Mouse (Mus musculus) heart, embryonic 14.5 days (tissue): ENCODE results near the gene Fdxr. TPM values are rescaled to one million over a fixed set of nuclear protein-coding genes. Genes with fewer than 3 reads are reported as not detected.

Experiments
- ATAC-seq: fragments of 200-750 bp; cut with Nextera tagmentation; 2 replicates; pipeline ENCODE4 v1.8.0; 2017; ENCODE audit warnings: low read depth, moderate TSS enrichment; ENCODE audit not compliant: insufficient number of reproducible peaks, insufficient read depth, low FRiP score
- H3K27ac ChIP-seq, 2 experiments: fragments of 200-500 bp in 1 of 2; fragments of 300-500 bp in 1 of 2; sonication (generic) in 1 of 2; replicated peaks in 1 of 2; 2 replicates each; pipeline ENCODE4 v1.5.1; 2012 to 2014; ENCODE audit warnings: low read depth in 2 of 2, low read length in 2 of 2, control low read depth in 1 of 2, mild to moderate bottlenecking in 1 of 2, mixed read lengths in 1 of 2; ENCODE audit not compliant: control insufficient read depth in 1 of 2, insufficient read depth in 1 of 2
- H3K27me3 ChIP-seq: fragments of 300-500 bp; sonication (generic); 2 replicates; pipeline ENCODE4 v1.6.1; 2014; ENCODE audit warnings: mild to moderate bottlenecking, low read length, control low read depth; ENCODE audit not compliant: control insufficient read depth, insufficient read depth
- H3K36me3 ChIP-seq: fragments of 300-500 bp; sonication (generic); 2 replicates; pipeline ENCODE4 v1.6.1; 2014; ENCODE audit warnings: mild to moderate bottlenecking, control low read depth, low read length, mixed read lengths; ENCODE audit not compliant: control insufficient read depth, insufficient read depth
- H3K4me1 ChIP-seq, 2 experiments: fragments of 200-500 bp in 1 of 2; fragments of 300-500 bp in 1 of 2; sonication (generic) in 1 of 2; 2 replicates each; pipeline ENCODE4 v1.6.1; 2012 to 2014; ENCODE audit warnings: low read length in 2 of 2, control low read depth in 1 of 2, mixed read lengths in 1 of 2; ENCODE audit not compliant: control insufficient read depth in 2 of 2, insufficient read depth in 2 of 2
- H3K4me2 ChIP-seq: fragments of 300-500 bp; sonication (generic); 2 replicates; pipeline ENCODE4 v1.6.1; 2014; ENCODE audit warnings: mild to moderate bottlenecking, low read length
- H3K4me3 ChIP-seq, 2 experiments: fragments of 200-500 bp in 1 of 2; fragments of 300-500 bp in 1 of 2; sonication (generic) in 1 of 2; 2 replicates each; pipeline ENCODE4 v1.5.1; 2012 to 2014; ENCODE audit warnings: low read length in 2 of 2, mild to moderate bottlenecking in 2 of 2, control low read depth in 1 of 2, low read depth in 1 of 2, moderate library complexity in 1 of 2; ENCODE audit not compliant: control insufficient read depth in 1 of 2, insufficient read depth in 1 of 2
- H3K9ac ChIP-seq: fragments of 300-500 bp; sonication (generic); 2 replicates; pipeline ENCODE4 v1.6.1; 2014; ENCODE audit warnings: mild to moderate bottlenecking, low read length
- H3K9me3 ChIP-seq: fragments of 300-500 bp; sonication (generic); 2 replicates; pipeline ENCODE4 v1.6.1; 2016; ENCODE audit warnings: low read length, control low read depth; ENCODE audit not compliant: control insufficient read depth
- WGBS: fragments of 180-500 bp; shearing (Covaris S2); extraction: QIAGEN DNeasy Blood & Tissue Kit; methylation state at CpG from one replicate; pipeline ENCODE4 v1.1.7; 2014; 5-methylcytosine and 5-hydroxymethylcytosine counted together
- polyA plus RNA-seq: library from polyadenylated mRNA; unstranded; fragments of >200 nt; fragmentation: Nextera tagmentation; extraction: Ambion mirVana; gene quantifications from 2 replicates; pipeline ENCODE4 v1.2.1, GENCODE M21; 2014

Gene Fdxr
- polyA plus RNA-seq, 1 experiment from 2014 or later, result 9.3 TPM

DNA sequence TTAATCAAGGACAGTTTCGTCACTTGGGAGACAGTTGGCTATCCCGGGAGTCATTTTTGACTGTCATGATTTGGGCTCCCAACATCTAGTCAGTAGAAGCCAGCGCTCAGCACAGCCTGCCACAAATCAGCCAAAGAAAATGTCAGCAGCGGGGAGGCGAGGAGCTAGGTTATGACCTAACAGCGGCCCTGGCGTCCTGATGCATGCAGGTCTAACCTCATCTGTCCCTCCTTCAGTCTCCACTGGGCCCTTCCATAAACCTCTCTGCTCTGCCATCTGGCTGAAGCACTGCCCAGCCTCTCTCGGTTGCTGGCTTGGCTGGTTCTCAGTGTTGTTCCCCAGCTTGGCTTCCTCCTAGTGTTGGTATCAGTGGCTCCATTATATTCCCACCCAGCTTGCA is 5.4 kb upstream of the Fdxr start:
- no peak overlapping the region for H3K9ac ChIP-seq
- ATAC-seq, result no peak
- no peak overlapping the region for H3K4me2 ChIP-seq
- peaks cover 5 to 7% of the 10 kb centered on the region in 2 experiments for H3K4me1 ChIP-seq
- no peaks in the 10 kb centered on the region for H3K36me3 ChIP-seq
- 65% methylated on average over 8 of the region's 8 CpGs for WGBS
- no peak overlapping the region for H3K4me3 ChIP-seq
- no peak overlapping the region; a peak in 1 of 4 replicates for H3K27ac ChIP-seq
- H3K27me3 ChIP-seq, result no peaks in the 10 kb centered on the region
- no peaks in the 10 kb centered on the region for H3K9me3 ChIP-seq

DNA sequence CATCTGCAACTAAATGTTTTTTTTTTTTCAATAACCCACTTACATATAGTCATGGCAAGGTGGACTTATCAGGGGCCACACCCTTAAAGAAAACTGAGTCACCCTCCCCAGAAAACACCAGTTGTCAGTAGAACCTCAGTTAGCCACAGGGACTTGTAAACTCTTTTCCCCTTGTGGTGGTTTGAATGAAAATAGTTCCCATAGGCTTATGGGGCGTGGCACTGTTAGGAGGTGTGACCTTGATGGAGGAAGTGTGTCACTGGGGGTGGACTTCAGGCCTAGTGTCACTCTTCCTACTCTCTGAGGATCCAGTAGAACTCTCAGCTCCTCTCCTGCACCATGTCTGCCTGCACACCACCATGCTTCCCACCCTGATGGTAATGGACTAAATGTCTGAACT is 2.9 kb upstream of the Fdxr start:
- 81% methylated on average over 1 of the region's 1 CpGs for WGBS
- no peak for ATAC-seq

DNA sequence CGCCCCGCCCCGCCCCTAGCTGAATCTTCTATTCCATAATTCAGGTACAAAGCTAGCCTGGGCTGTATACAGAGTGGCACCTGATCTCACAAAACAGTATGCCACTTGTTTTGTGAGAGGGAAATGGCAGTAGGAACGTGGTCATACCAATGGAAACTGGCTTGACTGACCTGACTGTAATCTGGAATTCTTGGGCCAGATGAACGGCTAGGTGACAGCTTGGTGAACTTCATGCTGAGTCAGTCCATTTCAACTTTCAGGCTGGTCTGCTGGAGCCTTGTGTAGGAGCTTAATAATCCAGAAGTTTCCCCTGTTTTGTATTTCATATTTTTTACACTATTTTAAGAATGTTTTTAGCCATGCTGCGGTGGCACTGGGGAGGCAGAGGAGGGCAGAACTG is 1.3 kb upstream of the Fdxr start:
- ATAC-seq, result no peak
- Histone ChIP-seq H3K4me3 (no peak overlapping the region), H3K4me1 (peaks cover 12 to 13% of the 10 kb centered on the region in 2 experiments), H3K27ac (no peak overlapping the region), H3K4me2 (peak overlapping the region; percentile 84), H3K9me3 (no peaks in the 10 kb centered on the region), H3K36me3 (no peaks in the 10 kb centered on the region), H3K9ac (peak overlapping the region; percentile 79; the same call in 1 of the 2 replicates), H3K27me3 (no peaks in the 10 kb centered on the region)
- WGBS, result 70% methylated on average over 6 of the region's 6 CpGs

More for the DNA sequence above, 2.9 kb upstream of the Fdxr start:
- Histone ChIP-seq H3K4me1 (peaks cover 12 to 13% of the 10 kb centered on the region in 2 experiments), H3K4me2 (no peak overlapping the region), H3K4me3 (no peak overlapping the region), H3K9ac (no peak overlapping the region), H3K27me3 (no peaks in the 10 kb centered on the region), H3K27ac (no peak overlapping the region), H3K9me3 (no peaks in the 10 kb centered on the region), H3K36me3 (no peaks in the 10 kb centered on the region)

DNA sequence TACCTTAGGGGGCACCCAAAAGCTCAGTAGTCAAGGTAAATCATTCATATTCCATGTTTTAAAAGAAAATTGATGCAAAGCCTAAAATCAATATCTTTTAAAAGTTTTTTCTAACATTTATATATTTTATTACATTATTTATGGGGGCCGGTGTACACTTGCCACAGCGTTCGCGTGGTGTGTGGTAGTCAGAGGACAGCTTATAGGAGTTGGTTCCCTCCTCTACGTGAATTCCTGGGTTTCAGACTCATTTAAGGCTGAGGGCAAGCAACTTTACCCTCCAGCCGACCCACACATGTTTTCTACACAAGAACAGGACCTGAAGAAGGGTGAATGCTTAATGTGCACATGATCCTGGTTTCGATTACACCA is 740 bp upstream of the Fdxr start:
- H3K27ac ChIP-seq, result peak overlapping the region; percentile 88 to 97
- no peaks in the 10 kb centered on the region for H3K36me3 ChIP-seq
- H3K9ac ChIP-seq, result peak overlapping the region; percentile 79
- H3K27me3 ChIP-seq, result no peaks in the 10 kb centered on the region
- no peaks in the 10 kb centered on the region for H3K9me3 ChIP-seq
- peak overlapping the region; percentile 67 to 94 for H3K4me3 ChIP-seq
- ATAC-seq, result no peak
- peaks cover 11 to 13% of the 10 kb centered on the region in 2 experiments for H3K4me1 ChIP-seq
- peak overlapping the region; percentile 84 for H3K4me2 ChIP-seq
- 20% methylated on average over 7 of the region's 7 CpGs for WGBS

DNA sequence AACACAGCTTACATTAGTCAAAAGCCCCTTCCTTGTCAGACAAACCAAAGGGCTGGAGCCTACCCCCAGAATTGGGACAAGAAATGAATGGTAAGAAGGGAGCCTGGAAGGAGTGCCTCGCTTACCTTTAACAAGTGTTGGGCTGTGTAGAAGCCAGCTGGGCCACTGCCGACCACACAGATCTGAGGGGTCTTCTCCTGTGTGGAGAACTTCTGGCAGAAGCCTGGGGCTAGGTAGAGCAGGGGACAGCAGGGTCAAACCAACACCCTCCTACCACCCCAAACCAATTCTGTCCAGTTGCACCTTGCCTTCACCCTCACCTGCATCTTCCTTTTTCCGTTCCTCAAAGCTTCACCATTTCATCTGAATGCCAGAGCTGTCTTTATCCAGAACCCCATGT is 896 bp downstream of the Fdxr start:
- H3K4me3 ChIP-seq, result peak overlapping the region in 1 of 2 experiments; percentile 67; a peak in 3 of 4 replicates
- H3K36me3 ChIP-seq, result peaks cover 6% of the 10 kb centered on the region; the same call in 1 of the 2 replicates
- peaks cover 8 to 13% of the 10 kb centered on the region in 2 experiments for H3K4me1 ChIP-seq
- peak overlapping the region; percentile 89 for H3K4me2 ChIP-seq
- H3K9ac ChIP-seq, result peak overlapping the region; percentile 80
- 58% methylated on average over 3 of the region's 3 CpGs for WGBS
- no peaks in the 10 kb centered on the region for H3K9me3 ChIP-seq
- no peak for ATAC-seq
- H3K27ac ChIP-seq, result peak overlapping the region in 1 of 2 experiments; percentile 78; a peak in 1 of 4 replicates
- no peaks in the 10 kb centered on the region for H3K27me3 ChIP-seq

DNA sequence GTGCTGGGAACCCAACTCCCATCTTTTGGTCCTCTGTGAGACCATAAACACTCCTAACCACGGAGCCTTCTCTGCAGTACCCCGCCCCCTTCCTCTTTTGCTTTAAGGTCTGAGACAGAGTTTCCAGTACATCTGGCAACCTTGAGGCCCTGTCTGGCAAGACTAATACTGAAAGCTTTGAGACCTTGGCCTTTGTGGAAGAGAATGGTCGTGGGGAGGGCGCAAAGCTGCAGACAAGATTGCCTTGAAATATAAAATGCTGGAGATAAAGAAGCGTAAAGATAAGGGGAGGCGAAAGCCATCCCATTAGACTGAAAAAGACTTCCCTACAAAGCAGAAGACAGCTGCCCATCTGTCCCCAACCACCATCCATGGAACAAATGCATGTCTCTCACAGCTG is 1.3 kb downstream of the Fdxr start:
- H3K9me3 ChIP-seq, result no peaks in the 10 kb centered on the region
- no peak for ATAC-seq
- no peaks in the 10 kb centered on the region for H3K27me3 ChIP-seq
- no peak overlapping the region for H3K27ac ChIP-seq
- WGBS, result 79% methylated on average over 6 of the region's 6 CpGs
- no peak overlapping the region for H3K4me2 ChIP-seq
- H3K4me3 ChIP-seq, result no peak overlapping the region
- no peak overlapping the region for H3K9ac ChIP-seq
- peaks cover 8% of the 10 kb centered on the region; the same call in 1 of the 2 replicates for H3K36me3 ChIP-seq
- peaks cover 8 to 13% of the 10 kb centered on the region in 2 experiments for H3K4me1 ChIP-seq

DNA sequence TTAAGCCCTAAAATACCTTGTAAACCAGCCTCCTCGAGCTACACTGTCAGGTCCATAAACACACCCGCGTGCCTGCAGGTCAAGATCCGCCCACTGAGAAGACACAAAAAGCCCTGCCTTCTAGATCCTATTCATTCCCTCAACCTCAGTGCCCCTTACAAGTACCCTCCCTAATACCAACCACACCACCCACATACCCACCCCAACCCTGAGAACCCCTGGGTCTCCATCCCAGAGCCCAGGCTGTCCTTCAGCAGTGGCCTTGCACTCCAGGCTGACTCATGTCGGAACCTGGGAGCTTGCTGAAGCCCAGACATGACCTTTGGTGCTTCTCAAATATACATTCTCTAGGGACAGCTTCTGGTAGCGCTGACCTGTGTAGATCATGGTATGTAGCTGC is 2.1 kb downstream of the Fdxr start:
- Histone ChIP-seq H3K27ac (no peak overlapping the region), H3K4me3 (no peak overlapping the region), H3K9me3 (no peaks in the 10 kb centered on the region), H3K4me1 (peaks cover 10 to 13% of the 10 kb centered on the region in 2 experiments), H3K27me3 (no peaks in the 10 kb centered on the region), H3K4me2 (no peak overlapping the region), H3K9ac (no peak overlapping the region), H3K36me3 (peaks cover 8% of the 10 kb centered on the region; the same call in 1 of the 2 replicates)
- WGBS, result 92% methylated on average over 6 of the region's 6 CpGs
- no peak for ATAC-seq

DNA sequence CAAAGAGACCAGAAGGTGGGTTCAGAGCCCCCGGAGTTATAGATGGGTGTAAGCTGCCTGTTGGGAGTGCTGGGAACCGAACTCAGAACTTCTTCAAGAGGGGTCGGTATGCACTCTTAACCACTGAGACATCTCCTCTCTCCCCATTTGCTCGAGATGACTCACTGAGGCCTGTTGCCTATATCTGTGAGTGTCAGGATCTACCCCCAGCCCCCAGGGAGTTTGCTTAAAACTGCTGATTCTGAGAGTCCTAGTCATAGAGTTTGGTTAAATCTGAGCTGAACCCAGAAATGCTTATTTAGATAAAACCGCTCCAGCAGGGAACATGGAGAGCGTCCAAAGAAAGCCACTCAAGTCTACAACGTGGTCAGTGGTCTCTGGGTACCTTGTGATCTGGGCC is 2.7 kb downstream of the Fdxr start:
- Histone ChIP-seq H3K9ac (no peak overlapping the region), H3K9me3 (no peaks in the 10 kb centered on the region), H3K4me1 (peaks cover 10 to 13% of the 10 kb centered on the region in 2 experiments), H3K27me3 (0 out of 2 replicates have a peak, but pooled peaks cover 5% of the 10 kb centered on the region), H3K27ac (no peak overlapping the region), H3K4me2 (no peak overlapping the region), H3K4me3 (no peak overlapping the region), H3K36me3 (peaks cover 11% of the 10 kb centered on the region; the same call in 1 of the 2 replicates)
- ATAC-seq, result no peak
- WGBS, result 80% methylated on average over 7 of the region's 7 CpGs
